Mouse (Mus musculus) limb, embryonic 12.5 days (tissue): ENCODE results near the gene Gm35315. TPM values are rescaled to one million over a fixed set of nuclear protein-coding genes. Genes with fewer than 3 reads are reported as not detected.

Experiments used
- polyA plus RNA-seq: library from polyadenylated mRNA; unstranded; fragments of >200 nt; fragmentation: Nextera tagmentation; extraction: Ambion mirVana; gene quantifications from 2 replicates; pipeline ENCODE4 v1.2.1, GENCODE M21; 2016

Gm35315 gene
- polyA plus RNA-seq, 1 experiment from 2014 or later: 1.1 TPM

Other genes with a start within 250 kb of the Gm35315 start
- gene Gm15446, start 171.0 kb downstream of the Gm35315 start, polyA plus RNA-seq: 0.72 and 0.89 TPM in 2 replicates
- gene Zfp932, start 97.9 kb downstream of the Gm35315 start, polyA plus RNA-seq: 26.0 and 27.8 TPM in 2 replicates
- gene Gm17655, start 21.9 kb downstream of the Gm35315 start, polyA plus RNA-seq: 4.3 and 6.0 TPM in 2 replicates
- 1.8 and 2.0 TPM in 2 replicates for gene Plcxd1, start 5.5 kb upstream of the Gm35315 start, polyA plus RNA-seq
- gene Gtpbp6, start 13.8 kb upstream of the Gm35315 start, polyA plus RNA-seq: 41.7 and 42.5 TPM in 2 replicates
- gene Zfp605, start 15.7 kb upstream of the Gm35315 start, polyA plus RNA-seq: 5.0 and 5.1 TPM in 2 replicates
- gene Chfr, start 41.4 kb upstream of the Gm35315 start, polyA plus RNA-seq: 32.4 and 34.2 TPM in 2 replicates
- gene Golga3, start 82.3 kb upstream of the Gm35315 start, polyA plus RNA-seq: 25.1 and 26.6 TPM in 2 replicates
- 41.3 and 43.2 TPM in 2 replicates for gene Ankle2, start 136.6 kb upstream of the Gm35315 start, polyA plus RNA-seq
- 87.7 and 88.1 TPM in 2 replicates for gene Pgam5, start 175.5 kb upstream of the Gm35315 start, polyA plus RNA-seq
- 9.7 and 11.0 TPM in 2 replicates for gene Pxmp2, start 191.8 kb upstream of the Gm35315 start, polyA plus RNA-seq
- gene Pole, start 191.9 kb upstream of the Gm35315 start, polyA plus RNA-seq: 45.2 and 47.7 TPM in 2 replicates
- 0.74 and 1.1 TPM in 2 replicates for gene P2rx2, start 248.8 kb upstream of the Gm35315 start, polyA plus RNA-seq